Mouse (Mus musculus) lung, embryonic 14.5 days (tissue): ENCODE measurements around the gene Baat. TPM values are rescaled to one million over a fixed set of nuclear protein-coding genes. Genes with fewer than 3 reads are reported as not detected.

ENCODE experiments used
- ATAC-seq: fragments of 200-750 bp; cut with Nextera tagmentation; 2 replicates; pipeline ENCODE4 v1.8.0; 2017; ENCODE audit warnings: mild to moderate bottlenecking, moderate TSS enrichment, moderate library complexity; ENCODE audit not compliant: insufficient read depth
- DNase-seq: peaks from one replicate; pipeline ENCODE4 v3.0.0-alpha.2; 2015
- H3K27ac ChIP-seq: fragments of 300-500 bp; sonication (generic); 2 replicates; pipeline ENCODE4 v1.5.1; 2014; ENCODE audit warnings: low read depth, mild to moderate bottlenecking, moderate library complexity
- H3K27me3 ChIP-seq: fragments of 300-500 bp; sonication (generic); 2 replicates; pipeline ENCODE4 v1.6.1; 2014; ENCODE audit warnings: low read length, control low read depth; ENCODE audit not compliant: insufficient read depth
- H3K36me3 ChIP-seq: fragments of 300-500 bp; sonication (generic); 2 replicates; pipeline ENCODE4 v1.6.1; 2014; ENCODE audit warnings: control low read depth; ENCODE audit not compliant: insufficient read depth
- H3K4me1 ChIP-seq: fragments of 300-500 bp; sonication (generic); 2 replicates; pipeline ENCODE4 v1.6.1; 2014; ENCODE audit warnings: antibody characterized with exemption, control low read depth; ENCODE audit not compliant: insufficient read depth
- H3K4me2 ChIP-seq: fragments of 300-500 bp; sonication (generic); 2 replicates; pipeline ENCODE4 v1.6.1; 2014; ENCODE audit warnings: mild to moderate bottlenecking
- H3K4me3 ChIP-seq: fragments of 300-500 bp; sonication (generic); 2 replicates; pipeline ENCODE4 v1.5.1; 2014; ENCODE audit warnings: low read depth, low read length
- H3K9ac ChIP-seq: fragments of 300-500 bp; sonication (generic); 2 replicates; pipeline ENCODE4 v1.6.1; 2014
- H3K9me3 ChIP-seq: fragments of 300-500 bp; sonication (generic); 2 replicates; pipeline ENCODE4 v1.6.1; 2016; ENCODE audit warnings: low read depth, low read length, control low read depth
- CTCF ChIP-seq: IDR thresholded peaks from 2 replicates; pipeline ENCODE4 v1.5.1; 2016; ENCODE audit warnings: antibody characterized with exemption, low read depth
- WGBS: fragments of 180-500 bp; shearing (Covaris S2); extraction: QIAGEN DNeasy Blood & Tissue Kit; methylation state at CpG from one replicate; pipeline ENCODE4 v1.1.7; 2014; 5-methylcytosine and 5-hydroxymethylcytosine counted together
- polyA plus RNA-seq: library from polyadenylated mRNA; unstranded; fragments of >200 nt; fragmentation: Nextera tagmentation; extraction: Ambion mirVana; gene quantifications from 2 replicates; pipeline ENCODE4 v1.2.1, GENCODE M21; 2014

Gene Baat
- polyA plus RNA-seq, 1 experiment from 2014 or later = not detected

DNA sequence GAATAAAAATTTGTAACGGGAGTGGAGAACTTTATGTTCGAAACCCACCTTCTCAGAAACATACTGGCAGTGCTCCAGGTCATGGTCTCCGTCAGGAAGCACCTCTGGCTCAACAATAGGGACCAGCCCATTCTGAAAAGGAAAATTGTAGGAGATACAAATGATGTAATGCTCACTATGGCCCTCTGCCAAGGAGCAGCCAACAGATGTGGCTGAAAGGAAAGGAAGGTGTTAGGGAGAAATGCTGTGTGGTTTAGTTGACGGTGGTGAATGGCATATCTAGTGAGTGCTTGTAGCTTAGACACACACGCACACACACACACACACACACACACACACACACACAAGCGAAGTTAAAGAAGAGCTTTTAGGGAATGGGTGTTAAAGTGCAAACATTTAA lies 33.3 kb upstream of the Baat start:
- H3K4me2 ChIP-seq = no peak overlapping the region
- H3K9me3 ChIP-seq = no peaks in the 10 kb centered on the region
- no peak for TF ChIP-seq CTCF
- no peaks in the 10 kb centered on the region for H3K36me3 ChIP-seq
- DNase-seq (peak; percentile 79), ATAC-seq (peak; percentile 68; the same call in 1 of the 2 replicates)
- no peaks in the 10 kb centered on the region for H3K4me1 ChIP-seq
- no peak overlapping the region for H3K9ac ChIP-seq
- H3K27ac ChIP-seq = no peak overlapping the region
- WGBS = 31% methylated on average over 6 of the region's 6 CpGs
- H3K4me3 ChIP-seq = no peak overlapping the region
- no peaks in the 10 kb centered on the region for H3K27me3 ChIP-seq

- H3K9me3 ChIP-seq = no peaks in the 10 kb centered on the region
- no peaks in the 10 kb centered on the region for H3K27me3 ChIP-seq
- no peak overlapping the region for H3K9ac ChIP-seq
- no peak overlapping the region for H3K4me3 ChIP-seq
- TF ChIP-seq CTCF = no peak
- peaks cover 6% of the 10 kb centered on the region; the same call in 1 of the 2 replicates for H3K36me3 ChIP-seq
- 67% methylated on average over 4 of the region's 4 CpGs for WGBS
- no peak for DNase-seq
- H3K4me1 ChIP-seq = no peaks in the 10 kb centered on the region
- no peak overlapping the region for H3K4me2 ChIP-seq
- no peak overlapping the region for H3K27ac ChIP-seq
- no peak for ATAC-seq
Observed at GRCm38 (mm10) chr4:49536671-49537070, 30.3 kb upstream of the Baat start.

DNA sequence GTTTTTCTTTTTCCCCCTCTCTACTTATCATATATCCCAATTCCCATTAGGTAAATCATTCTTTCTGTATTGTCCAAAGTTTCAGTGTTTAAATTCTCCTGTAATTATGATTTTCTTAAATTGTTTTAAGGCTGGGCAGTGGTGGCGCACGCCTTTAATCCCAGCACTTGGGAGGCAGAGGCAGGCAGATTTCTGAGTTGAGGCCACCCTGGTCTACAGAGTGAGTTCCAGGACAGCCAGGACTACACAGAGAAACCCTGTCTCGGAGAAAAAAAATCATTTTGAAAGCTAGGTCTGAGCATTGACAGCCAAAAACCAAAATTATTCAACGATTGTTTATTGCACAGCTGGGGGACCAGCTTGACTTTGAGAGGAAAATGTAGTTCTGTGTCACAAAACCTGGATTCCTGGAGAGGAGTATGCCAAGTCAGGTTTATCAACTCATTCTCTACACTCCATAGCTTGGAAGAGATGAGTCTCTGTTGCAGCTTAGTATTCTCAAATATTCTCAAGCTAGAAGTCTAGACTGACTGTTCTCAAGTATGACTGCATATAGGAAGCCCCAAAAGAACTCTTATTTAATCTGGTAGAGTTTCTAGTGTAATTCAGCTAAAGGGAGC lies 29.4 kb upstream of the Baat start:
- ATAC-seq (no peak), DNase-seq (no peak)
- 84% methylated on average over 4 of the region's 4 CpGs for WGBS
- Histone ChIP-seq H3K27ac (no peak overlapping the region), H3K4me2 (no peak overlapping the region), H3K27me3 (no peaks in the 10 kb centered on the region), H3K4me3 (no peak overlapping the region), H3K4me1 (no peaks in the 10 kb centered on the region), H3K9me3 (peaks cover 3% of the 10 kb centered on the region; the same call in 1 of the 2 replicates), H3K36me3 (peaks cover 10% of the 10 kb centered on the region; the same call in 1 of the 2 replicates), H3K9ac (no peak overlapping the region)
- no peak for TF ChIP-seq CTCF

- peaks cover 17% of the 10 kb centered on the region for H3K36me3 ChIP-seq
- H3K9me3 ChIP-seq = peaks cover 10% of the 10 kb centered on the region; the same call in 1 of the 2 replicates
- H3K4me3 ChIP-seq = no peak overlapping the region
- H3K4me1 ChIP-seq = no peaks in the 10 kb centered on the region
- no peak overlapping the region for H3K4me2 ChIP-seq
- H3K9ac ChIP-seq = no peak overlapping the region
- no peaks in the 10 kb centered on the region for H3K27me3 ChIP-seq
- TF ChIP-seq CTCF = no peak
- H3K27ac ChIP-seq = no peak overlapping the region
- no peak for DNase-seq
- 85% methylated on average over 3 of the region's 3 CpGs for WGBS
- ATAC-seq = no peak
Observed at GRCm38 (mm10) chr4:49535036-49535435, 28.7 kb upstream of the Baat start.

DNA sequence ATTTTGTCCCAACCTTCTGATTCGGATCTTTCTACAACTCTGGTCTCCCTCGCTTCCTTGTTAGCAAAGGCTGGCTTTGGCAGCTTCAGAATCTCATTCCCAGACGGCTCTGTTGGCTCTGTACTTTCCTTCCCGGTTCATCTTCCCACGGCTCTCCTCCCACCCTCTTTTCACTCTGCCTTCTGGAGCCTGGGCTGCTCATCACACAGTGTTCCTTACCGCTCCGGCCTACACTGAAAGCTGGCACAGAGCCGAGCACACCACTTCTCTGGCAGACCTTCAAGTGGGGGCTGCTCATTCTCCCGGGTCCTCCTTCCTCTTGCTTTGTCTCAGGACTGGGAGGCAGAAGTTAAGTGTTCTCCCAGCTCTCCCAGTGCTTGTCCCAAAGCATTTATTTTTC lies 16.2 kb upstream of the Baat start:
- 64% methylated on average over 9 of the region's 9 CpGs for WGBS
- Histone ChIP-seq H3K4me3 (peak overlapping the region; percentile 72; the same call in 1 of the 2 replicates), H3K27me3 (no peaks in the 10 kb centered on the region), H3K27ac (no peak overlapping the region), H3K4me1 (no peaks in the 10 kb centered on the region), H3K36me3 (peaks cover 10% of the 10 kb centered on the region), H3K9me3 (no peaks in the 10 kb centered on the region), H3K9ac (no peak overlapping the region), H3K4me2 (peak overlapping the region; percentile 67)
- TF ChIP-seq CTCF = no peak
- DNase-seq (peak; percentile 38), ATAC-seq (no peak)

GRCm38 (mm10) chr4:49521346-49521745 lies 15.0 kb upstream of the Baat start:
- no peak overlapping the region for H3K27ac ChIP-seq

GRCm38 (mm10) chr4:49520572-49521340 lies 14.4 kb upstream of the Baat start, which contains the start of the genes Mrpl50 and Zfp189:
Mrpl50 (minus strand) TSS chr4:49521093.
Zfp189 (plus strand) TSS chr4:49521176.
- peak within 1 kb of the TSS; percentile 74 for H3K4me2 ChIP-seq
- H3K4me3 ChIP-seq = peak within 1 kb of the TSS; percentile 72
- peak within 1 kb of the TSS; percentile 83 for H3K9ac ChIP-seq
- H3K27ac ChIP-seq = peak within 1 kb of the TSS; percentile 69
- ATAC-seq (peak; percentile 100), DNase-seq (peak; percentile 99)
- WGBS = under 1% methylated on average over 41 of the region's 41 CpGs
- H3K36me3 ChIP-seq = peaks cover 10% of the 10 kb centered on the region
- TF ChIP-seq CTCF = no peak
- H3K27me3 ChIP-seq = no peaks in the 10 kb centered on the region
- H3K9me3 ChIP-seq = no peaks in the 10 kb centered on the region
- H3K4me1 ChIP-seq = no peaks in the 10 kb centered on the region

More at GRCm38 (mm10) chr4:49521346-49521745, 15.0 kb upstream of the Baat start:
- Histone ChIP-seq H3K36me3 (peaks cover 10% of the 10 kb centered on the region), H3K4me3 (peak overlapping the region; percentile 72), H3K4me1 (no peaks in the 10 kb centered on the region), H3K4me2 (peak overlapping the region; percentile 67), H3K9me3 (no peaks in the 10 kb centered on the region), H3K9ac (peak overlapping the region; percentile 71), H3K27me3 (no peaks in the 10 kb centered on the region)
- TF ChIP-seq CTCF = peak; percentile 43
- DNase-seq (no peak), ATAC-seq (peak; percentile 74)
- under 1% methylated on average over 17 of the region's 17 CpGs for WGBS
